Mouse (Mus musculus) CH12.LX (cell line): ENCODE results near the gene Hist2h4. TPM values are rescaled to one million over a fixed set of nuclear protein-coding genes. Genes with fewer than 3 reads are reported as not detected.
"Not testable (repeated sequence)": the region's sequence is repeated elsewhere in the genome, so short reads cannot be mapped to it uniquely, and the experiment has no call there.

Source experiments
- DNase-seq: peaks from one replicate; pipeline ENCODE4 v3.0.0-alpha.2; 2013; ENCODE audit errors: extremely low read depth
- H3K27ac ChIP-seq: 2 replicates; pipeline ENCODE4 v1.5.1; 2012; ENCODE audit warnings: low read depth, mild to moderate bottlenecking, control low read depth, moderate library complexity; ENCODE audit not compliant: insufficient read depth
- H3K27me3 ChIP-seq: replicated peaks from 2 replicates; pipeline ENCODE3; 2012; ENCODE audit warnings: inconsistent platforms
- H3K36me3 ChIP-seq, 2 experiments: replicated peaks in 1 of 2; 2 replicates each; pipeline versions ENCODE3 to v1.6.1; 2012; ENCODE audit warnings: inconsistent platforms in 1 of 2, low read length in 1 of 2, mild to moderate bottlenecking in 1 of 2, mixed read lengths in 1 of 2, moderate library complexity in 1 of 2; ENCODE audit not compliant: control insufficient read depth in 1 of 2, insufficient read depth in 1 of 2
- H3K4me1 ChIP-seq, 2 experiments: 2 replicates each; pipeline ENCODE4 v1.6.1; 2012; ENCODE audit warnings: inconsistent platforms in 1 of 2, moderate library complexity in 1 of 2; ENCODE audit not compliant: insufficient read depth in 2 of 2, control insufficient read depth in 1 of 2
- H3K4me2 ChIP-seq: 2 replicates; pipeline ENCODE4 v1.6.1; 2012; ENCODE audit warnings: low read depth, mild to moderate bottlenecking, control low read depth; ENCODE audit not compliant: poor library complexity, insufficient read depth, severe bottlenecking
- H3K4me3 ChIP-seq, 3 experiments: fragments of 150-350 bp in 1 of 3; sonication (generic) in 1 of 3; replicated peaks in 1 of 3; 2 replicates each; pipeline versions ENCODE3 to v1.5.1; 2011 to 2012; ENCODE audit warnings: low read depth in 2 of 3, low read length in 2 of 3, mild to moderate bottlenecking in 2 of 3, moderate library complexity in 2 of 3, control low read depth in 1 of 3, improper control_type of control experiment in 1 of 3, inconsistent platforms in 1 of 3, mixed read lengths in 1 of 3; ENCODE audit not compliant: poor library complexity in 1 of 3
- H3K79me2 ChIP-seq: replicated peaks from 2 replicates; pipeline ENCODE4 v1.6.1; 2012; ENCODE audit warnings: mild to moderate bottlenecking, moderate library complexity; ENCODE audit not compliant: control insufficient read depth, poor library complexity, insufficient read depth, severe bottlenecking; ENCODE audit errors: extremely low read depth
- H3K9ac ChIP-seq: 2 replicates; pipeline ENCODE4 v1.6.1; 2012; ENCODE audit warnings: low read depth, mild to moderate bottlenecking, control low read depth, moderate library complexity; ENCODE audit not compliant: insufficient read depth
- H3K9me3 ChIP-seq: replicated peaks from 2 replicates; pipeline ENCODE3; 2012; ENCODE audit warnings: low read length, inconsistent platforms, mixed read lengths
- ELF1 ChIP-seq: IDR thresholded peaks from 2 replicates; pipeline ENCODE4 v1.6.1; 2014; ENCODE audit warnings: low read depth, mild to moderate bottlenecking, inconsistent platforms, low read length, improper control_type of control experiment
- NELFE ChIP-seq: IDR thresholded peaks from 2 replicates; pipeline ENCODE4 v1.6.1; 2011; ENCODE audit warnings: low read depth, low read length, improper control_type of control experiment
- NRF1 ChIP-seq: IDR thresholded peaks from 2 replicates; pipeline ENCODE4 v1.6.1; 2014; ENCODE audit warnings: low read depth, mild to moderate bottlenecking, inconsistent platforms, low read length, improper control_type of control experiment, moderate library complexity
- POLR2A ChIP-seq: IDR thresholded peaks from 2 replicates; pipeline ENCODE4 v1.6.1; 2011; ENCODE audit warnings: low read depth, mild to moderate bottlenecking, improper control_type of control experiment, low read length
- POLR2AphosphoS2 ChIP-seq: IDR thresholded peaks from 2 replicates; pipeline ENCODE4 v1.6.1; 2011; ENCODE audit warnings: low read depth, low read length, improper control_type of control experiment
- TBP ChIP-seq: conservative IDR thresholded peaks from 2 replicates; pipeline ENCODE4 v1.6.1; 2011; ENCODE audit warnings: low read depth, low read length, improper control_type of control experiment
- TCF12 ChIP-seq: IDR thresholded peaks from 2 replicates; pipeline ENCODE4 v1.6.1; 2014; ENCODE audit warnings: low read depth, mild to moderate bottlenecking, inconsistent platforms, low read length, improper control_type of control experiment
- ZMIZ1 ChIP-seq: IDR thresholded peaks from 2 replicates; pipeline ENCODE4 v1.6.1; 2012; ENCODE audit warnings: low read depth, mild to moderate bottlenecking, inconsistent platforms, low read length, improper control_type of control experiment
- dilution Hi-C: fragments of 300-500 bp; cut with MboI; formaldehyde crosslinking; loops from 2 replicates; pipeline ENCODE4 v1.14.3; 2020; ENCODE audit warnings: low sequenced_read_pairs; ENCODE audit not compliant: extremely low pct_unique_long_range_greater_than_20kb, extremely low pct_ligation_motif_present
- in situ Hi-C: fragments of 300-500 bp; cut with MboI; formaldehyde crosslinking; loops from 3 replicates; pipeline ENCODE4 v1.14.3; 2019; ENCODE audit warnings: low sequenced_read_pairs, low pct_ligation_motif_present, low pct_unique_long_range_greater_than_20kb, mixed read lengths
- polyA plus RNA-seq: library from polyadenylated mRNA; unstranded; fragments of >175 nt; gene quantifications from 2 replicates; pipeline ENCODE4 v1.2.1, GENCODE M21; 2012; ENCODE audit warnings: low read depth; ENCODE audit not compliant: insufficient read length
- total RNA-seq, 2 experiments: library from RNA; depleted of rRNA; stranded (reverse); fragments of 300-350 nt in 1 of 2; fragments of >200 nt in 1 of 2; gene quantifications; 2 replicates each; pipeline ENCODE4 v1.2.3; 2012 to 2014

Gene Hist2h4
- total and polyA plus RNA-seq, 3 experiments, result 0.91 to 116 (median 2.5) TPM

GRCm38 (mm10) chr3:96239949-96240798 is 22.9 kb downstream of the Hist2h4 start, which contains the start of gene Hist2h2aa2:
TSS of gene Hist2h2aa2 (minus strand) at chr3:96240276.
- H3K9me3 ChIP-seq, in situ Hi-C loops, H3K79me2 ChIP-seq, H3K27me3 ChIP-seq, H3K36me3 ChIP-seq, H3K4me2 ChIP-seq, dilution Hi-C loops: not testable (repeated sequence)
- Histone ChIP-seq H3K27ac (peak within 1 kb of the TSS; percentile 98), H3K4me3 (peak within 1 kb of the TSS; percentile 39 to 68 (median 40)), H3K4me1 (peaks cover 10 to 48% of the 10 kb centered on the region in 2 experiments), H3K9ac (peak within 1 kb of the TSS; percentile 95)
- peak; percentile 63 for DNase-seq
- TF ChIP-seq TCF12 (peak; percentile 86), NRF1 (peak; percentile 45; the same call in 1 of the 2 replicates), ELF1 (0 out of 2 replicates have a peak, but pooled peaks have one; percentile 17), ZMIZ1 (peak; percentile 69; the same call in 1 of the 2 replicates), NELFE (peak; percentile 53; the same call in 1 of the 2 replicates), TBP (peak; percentile 73; the same call in 1 of the 2 replicates), POLR2AphosphoS2 (peak; percentile 6; the same call in 1 of the 2 replicates), POLR2A (peak; percentile 61)

GRCm38 (mm10) chr3:96238954-96239793 is 23.9 kb downstream of the Hist2h4 start, which contains the start of gene Hist2h3c2:
TSS of gene Hist2h3c2 (minus strand) at chr3:96239127.
- H3K27me3 ChIP-seq, DNase-seq, dilution Hi-C loops, H3K9me3 ChIP-seq, H3K36me3 ChIP-seq, H3K79me2 ChIP-seq: not testable (repeated sequence)
- Histone ChIP-seq H3K4me3 (peak within 1 kb of the TSS; percentile 55 to 84 (median 76)), H3K4me2 (peak within 1 kb of the TSS; percentile 31)
- TF ChIP-seq ZMIZ1, result peak; percentile 65
- TF ChIP-seq POLR2A, result peak; percentile 56
- peak; percentile 79 for TF ChIP-seq POLR2AphosphoS2
- TF ChIP-seq, all 38 proteins: peak for 3; not testable (repeated sequence) for 35
- peak within 1 kb of the TSS; percentile 80 for H3K9ac ChIP-seq
- H3K27ac ChIP-seq, result peak within 1 kb of the TSS; percentile 98
- peaks cover 8 to 49% of the 10 kb centered on the region in 2 experiments for H3K4me1 ChIP-seq
- in situ Hi-C loops, result not testable (repeated sequence)
